8 mouse cellular contexts compared by ENCODE assay signal in genomic region chr1:36309498-36309901, GRCm38 (mm10). TPM values are rescaled to one million over a fixed set of nuclear protein-coding genes. Genes with fewer than 3 reads are reported as not detected.
DNase-seq lines count a peak whose midpoint lies in the region; ATAC-seq lines count a peak whose summit lies in the region.

No protein-coding gene starts in this region.

- no peaks in the 10 kb centered on the region for H3K9me3 ChIP-seq in forebrain, embryonic 10.5 days
- H3K9me3 ChIP-seq in forebrain, embryonic 16.5 days (ENCODE audit: control insufficient read depth, low read length): no peaks in the 10 kb centered on the region
- no peaks in the 10 kb centered on the region for H3K9me3 ChIP-seq in embryonic facial prominence, embryonic 12.5 days
- no peaks in the 10 kb centered on the region for H3K9me3 ChIP-seq in liver, embryonic 13.5 days (replicated peaks)

- peak overlapping the region; percentile 9; the same call in 1 of the 2 replicates for H3K4me3 ChIP-seq in forebrain, embryonic 10.5 days
- no peak overlapping the region for H3K4me3 ChIP-seq in forebrain, embryonic 16.5 days (replicated peaks; ENCODE audit: low read length)
- no peak overlapping the region for H3K4me3 ChIP-seq in embryonic facial prominence, embryonic 12.5 days
- H3K4me3 ChIP-seq in liver, embryonic 13.5 days (replicated peaks): 0 out of 2 replicates have a peak overlapping the region, but pooled peaks have one; percentile 71

- H3K4me1 ChIP-seq in forebrain, embryonic 10.5 days: peaks cover 24% of the 10 kb centered on the region
- peaks cover 14% of the 10 kb centered on the region for H3K4me1 ChIP-seq in forebrain, embryonic 16.5 days (replicated peaks; ENCODE audit: control insufficient read depth, insufficient read depth, low read length)
- peaks cover 19% of the 10 kb centered on the region for H3K4me1 ChIP-seq in embryonic facial prominence, embryonic 12.5 days
- peaks cover 23% of the 10 kb centered on the region for H3K4me1 ChIP-seq in liver, embryonic 13.5 days (replicated peaks)

- no peaks in the 10 kb centered on the region for H3K36me3 ChIP-seq in forebrain, embryonic 10.5 days (replicated peaks)
- H3K36me3 ChIP-seq in forebrain, embryonic 16.5 days (ENCODE audit: control insufficient read depth, insufficient read depth): no peaks in the 10 kb centered on the region
- no peaks in the 10 kb centered on the region for H3K36me3 ChIP-seq in embryonic facial prominence, embryonic 12.5 days
- no peaks in the 10 kb centered on the region for H3K36me3 ChIP-seq in liver, embryonic 13.5 days

- no peak overlapping the region for H3K4me2 ChIP-seq in forebrain, embryonic 16.5 days (ENCODE audit: low read length)
- peak overlapping the region; percentile 88 for H3K4me2 ChIP-seq in embryonic facial prominence, embryonic 12.5 days (replicated peaks)
- peak overlapping the region; percentile 95 for H3K4me2 ChIP-seq in liver, embryonic 13.5 days

- H3K9ac ChIP-seq in forebrain, embryonic 16.5 days (replicated peaks; ENCODE audit: low read depth, low read length): no peak overlapping the region
- no peak overlapping the region for H3K9ac ChIP-seq in embryonic facial prominence, embryonic 12.5 days
- H3K9ac ChIP-seq in liver, embryonic 13.5 days: no peak overlapping the region

- WGBS in forebrain, embryonic 10.5 days: 11% methylated on average over 3 of the region's 3 CpGs
- 4% methylated on average over 3 of the region's 3 CpGs for WGBS in forebrain, embryonic 16.5 days
- 5% methylated on average over 3 of the region's 3 CpGs for WGBS in embryonic facial prominence, embryonic 12.5 days
- WGBS in liver, embryonic 13.5 days (ENCODE audit: insufficient replicate concordance): 29% methylated on average over 3 of the region's 3 CpGs

- H3K27me3 ChIP-seq in forebrain, embryonic 10.5 days (ENCODE audit: poor library complexity, severe bottlenecking): peaks cover 33% of the 10 kb centered on the region
- peaks cover 4% of the 10 kb centered on the region; the same call in 1 of the 2 replicates for H3K27me3 ChIP-seq in forebrain, embryonic 16.5 days (replicated peaks; ENCODE audit: control insufficient read depth, insufficient read depth, low read length)
- H3K27me3 ChIP-seq in embryonic facial prominence, embryonic 12.5 days: peaks cover 13% of the 10 kb centered on the region
- peaks cover 41% of the 10 kb centered on the region for H3K27me3 ChIP-seq in liver, embryonic 13.5 days

- ATAC-seq in forebrain, embryonic 16.5 days: no peak
- ATAC-seq in embryonic facial prominence, embryonic 12.5 days (ENCODE audit: insufficient number of reproducible peaks, insufficient read depth, low FRiP score, low TSS enrichment): no peak
- peak; percentile 63 to 64 for ATAC-seq in hematopoietic stem cell, adult 5-6 weeks (replicated peaks in 1 of 2; ENCODE audit: insufficient read depth in 1 of 2, low FRiP score in 2 of 2, low TSS enrichment in 1 of 2, low read depth in 1 of 2, poor library complexity in 2 of 2, severe bottlenecking in 2 of 2)
- ATAC-seq in liver, embryonic 13.5 days (ENCODE audit: low read depth): no peak
- peak; percentile 61 for ATAC-seq in neutrophil, adult 5-6 weeks (ENCODE audit: extremely low read depth, insufficient number of reproducible peaks, low FRiP score, poor library complexity, severe bottlenecking)

- no peak for DNase-seq in forebrain, embryonic 10.5 days (ENCODE audit: extremely low spot score, low spot score)
- peak; percentile 78 to 86 for DNase-seq in B cell, adult 2 months
- DNase-seq in liver, embryonic 13.5 days: no peak
- DNase-seq in urinary bladder, postnatal 14 days (ENCODE audit: low spot score): no peak

- no peak overlapping the region for H3K27ac ChIP-seq in forebrain, embryonic 10.5 days
- H3K27ac ChIP-seq in forebrain, embryonic 16.5 days (ENCODE audit: low read length): no peak overlapping the region
- H3K27ac ChIP-seq in embryonic facial prominence, embryonic 12.5 days: no peak overlapping the region
- no peak overlapping the region for H3K27ac ChIP-seq in liver, embryonic 13.5 days

RNA-seq across cellular contexts. Expression of gene Arid5a, which starts 2.0 kb away (rescaled TPM):
- polyA plus RNA-seq in forebrain, embryonic 10.5 days (2016; fragmentation: Nextera tagmentation; extraction: Ambion mirVana): 2.9 TPM in 2 replicates
- polyA plus RNA-seq in forebrain, embryonic 16.5 days (2015; fragmentation: Nextera tagmentation; extraction: Ambion mirVana): 3.8 and 4.7 TPM in 2 replicates
- polyA plus RNA-seq in embryonic facial prominence, embryonic 12.5 days (2016; fragmentation: Nextera tagmentation; extraction: Ambion mirVana): 5.1 and 5.8 TPM in 2 replicates
- total RNA-seq in hematopoietic stem cell, adult 5-6 weeks (2017): 33.3 and 38.5 TPM in 2 replicates
- polyA plus RNA-seq in liver, embryonic 13.5 days (2015; fragmentation: Nextera tagmentation; extraction: Ambion mirVana): 2.1 and 2.2 TPM in 2 replicates
- 199 and 207 TPM in 2 replicates for total RNA-seq in neutrophil, adult 5-6 weeks (2017)

RNA-seq across cellular contexts. Expression of gene Neurl3, which starts 35.0 kb away (rescaled TPM):
- 0.32 and 0.37 TPM in 2 replicates for polyA plus RNA-seq in forebrain, embryonic 10.5 days (2016; fragmentation: Nextera tagmentation; extraction: Ambion mirVana)
- polyA plus RNA-seq in forebrain, embryonic 16.5 days (2015; fragmentation: Nextera tagmentation; extraction: Ambion mirVana): 0.41 and 0.47 TPM in 2 replicates
- polyA plus RNA-seq in embryonic facial prominence, embryonic 12.5 days (2016; fragmentation: Nextera tagmentation; extraction: Ambion mirVana): 0.80 and 0.90 TPM in 2 replicates
- 64.3 and 66.8 TPM in 2 replicates for total RNA-seq in hematopoietic stem cell, adult 5-6 weeks (2017)
- 2.4 and 2.8 TPM in 2 replicates for polyA plus RNA-seq in liver, embryonic 13.5 days (2015; fragmentation: Nextera tagmentation; extraction: Ambion mirVana)
- 433 and 491 TPM in 2 replicates for total RNA-seq in neutrophil, adult 5-6 weeks (2017)

RNA-seq across cellular contexts. Expression of gene Kansl3, which starts 59.5 kb away (rescaled TPM):
- 50.6 TPM in 2 replicates for polyA plus RNA-seq in forebrain, embryonic 10.5 days (2016; fragmentation: Nextera tagmentation; extraction: Ambion mirVana)
- 36.1 and 43.0 TPM in 2 replicates for polyA plus RNA-seq in forebrain, embryonic 16.5 days (2015; fragmentation: Nextera tagmentation; extraction: Ambion mirVana)
- polyA plus RNA-seq in embryonic facial prominence, embryonic 12.5 days (2016; fragmentation: Nextera tagmentation; extraction: Ambion mirVana): 54.1 and 58.7 TPM in 2 replicates
- total RNA-seq in hematopoietic stem cell, adult 5-6 weeks (2017): 47.4 and 47.8 TPM in 2 replicates
- 10.9 and 12.2 TPM in 2 replicates for polyA plus RNA-seq in liver, embryonic 13.5 days (2015; fragmentation: Nextera tagmentation; extraction: Ambion mirVana)
- 57.2 and 67.0 TPM in 2 replicates for total RNA-seq in neutrophil, adult 5-6 weeks (2017)

Comparison
In these comparisons a context has a peak if more than half of its experiments do, and no peak if none do; other contexts are left out.
1. H3K4me3 ChIP-seq: peak in forebrain, embryonic 10.5 days (single experiment) and liver, embryonic 13.5 days (single experiment); none in forebrain, embryonic 16.5 days (single experiment) and embryonic facial prominence, embryonic 12.5 days (single experiment).
2. DNase-seq: peak in B cell, adult 2 months (2 of 2); none in forebrain, embryonic 10.5 days (single experiment), liver, embryonic 13.5 days (single experiment) and urinary bladder, postnatal 14 days (single experiment).
3. ATAC-seq: peak in hematopoietic stem cell, adult 5-6 weeks (2 of 2) and neutrophil, adult 5-6 weeks (single experiment); none in forebrain, embryonic 16.5 days (single experiment), embryonic facial prominence, embryonic 12.5 days (single experiment) and liver, embryonic 13.5 days (single experiment).